Mouse (Mus musculus) cerebellum, adult 8-10 months (tissue): Measurements from ENCODE around the gene Znhit3.

ENCODE experiments used
- DNase-seq: peaks from one replicate; pipeline ENCODE4 v3.0.0; 2022

Gene Znhit3

GRCm38 (mm10) chr11:84871548-84872069 lies 44.6 kb downstream of the Znhit3 start:
- no peak for DNase-seq

GRCm38 (mm10) chr11:84871046-84871445 lies 45.1 kb downstream of the Znhit3 start:
- no peak for DNase-seq

DNA sequence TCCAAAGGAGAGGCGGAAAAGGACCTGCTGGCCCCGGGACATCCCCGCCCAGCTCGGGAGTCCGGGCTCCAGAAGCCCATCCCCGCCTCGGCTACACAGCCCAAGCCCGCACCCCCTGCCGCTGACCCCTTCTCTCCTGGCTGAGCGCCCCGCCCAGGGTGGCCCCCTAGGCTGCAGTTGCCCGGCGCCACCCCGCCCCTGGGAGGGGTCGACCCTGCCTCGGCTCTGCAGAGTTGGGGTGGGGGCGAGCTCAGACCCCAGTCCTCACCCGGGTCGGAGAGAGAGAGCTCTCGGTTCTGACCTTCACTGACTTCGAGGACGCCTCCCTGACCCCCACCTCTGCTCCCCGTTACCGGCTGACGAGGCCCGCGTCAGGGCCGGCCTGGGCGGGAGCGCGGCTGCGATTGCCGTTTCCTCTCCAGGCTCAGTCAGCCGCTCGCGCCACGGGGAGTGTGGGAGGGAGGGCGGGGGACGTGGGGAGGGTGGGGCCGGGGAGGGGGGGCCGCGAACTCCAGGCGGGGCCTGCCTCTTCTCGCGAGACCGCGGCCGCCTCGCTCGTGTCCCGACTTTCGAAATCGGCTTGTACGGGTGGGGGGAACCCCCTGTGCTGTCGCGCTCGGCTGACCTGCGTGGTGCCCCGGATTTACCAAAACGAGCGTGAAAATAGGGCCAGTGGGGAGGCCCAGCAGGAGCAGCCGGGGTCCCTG lies 45.7 kb downstream of the Znhit3 start, which contains the start of gene Ggnbp2:
Ggnbp2 (minus strand) TSS at position 481 of the 707 bp plus-strand sequence.
- peak; percentile 88 for DNase-seq

DNA sequence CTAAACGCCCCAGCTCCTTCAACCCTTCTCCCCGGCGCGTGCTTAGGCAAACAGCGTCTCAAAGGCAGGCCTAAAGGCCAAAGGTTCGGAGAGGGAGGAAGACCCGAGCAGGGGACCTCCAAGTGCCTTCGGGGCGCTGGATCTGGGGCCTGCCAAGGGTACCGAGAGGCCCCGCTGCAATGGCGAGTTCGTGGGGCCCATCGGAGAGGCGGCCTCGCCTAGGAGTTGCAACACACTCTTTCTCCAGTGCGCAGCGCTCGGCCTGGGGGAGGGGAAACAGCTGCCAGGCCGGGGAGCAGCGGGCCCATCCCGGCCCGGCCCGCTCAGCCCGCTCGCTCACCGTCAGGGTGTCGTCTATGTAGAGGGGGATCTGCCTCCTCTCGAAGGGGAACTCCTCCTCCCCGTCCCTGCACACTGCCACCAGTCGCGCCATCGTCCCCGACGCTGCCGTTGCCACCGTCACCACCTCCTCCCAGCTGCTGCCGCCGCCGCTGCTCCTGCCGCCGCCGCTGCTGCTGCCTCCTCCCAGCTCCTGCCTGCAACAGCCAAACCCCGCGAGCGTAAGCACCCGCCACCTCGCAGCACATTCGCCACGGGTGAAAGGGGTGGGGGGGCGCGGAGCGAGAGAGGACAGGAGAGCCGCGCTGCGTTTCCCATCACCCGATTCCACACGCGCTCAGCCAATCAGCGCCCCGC lies 46.5 kb downstream of the Znhit3 start:
- DNase-seq, result peak; percentile 85

DNA sequence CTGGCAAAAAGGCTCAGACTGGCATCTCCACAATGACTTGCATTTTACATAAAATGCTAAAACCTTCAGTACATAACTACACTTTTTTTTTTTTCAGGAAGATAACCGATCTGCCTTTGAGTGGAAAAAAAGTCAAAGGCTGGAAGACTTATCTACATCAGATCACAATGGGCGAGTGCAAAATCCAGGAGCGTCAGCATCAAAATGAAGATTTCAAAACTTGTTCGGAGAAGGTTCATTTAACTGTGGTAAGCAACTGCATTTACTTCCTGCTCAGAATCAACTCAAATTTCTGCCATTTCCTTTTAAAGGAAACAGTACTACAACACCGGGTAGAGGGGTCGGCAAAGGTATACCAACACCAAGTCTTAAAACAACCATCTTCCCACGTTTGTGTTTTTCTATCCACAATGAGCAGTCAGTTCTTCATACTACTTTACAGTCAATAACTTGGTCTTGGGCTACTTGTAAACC lies 47.3 kb downstream of the Znhit3 start:
- DNase-seq, result no peak

GRCm38 (mm10) chr11:84867586-84867985 lies 48.6 kb downstream of the Znhit3 start:
- no peak for DNase-seq

- DNase-seq, result no peak
These were observed 50.9 kb downstream of the Znhit3 start for GRCm38 (mm10) chr11:84865268-84865667.
